Mouse (Mus musculus) liver, postnatal 0 days (tissue): ENCODE data around the gene Olfr1427. TPM values are rescaled to one million over a fixed set of nuclear protein-coding genes. Genes with fewer than 3 reads are reported as not detected.
"Not testable (repeated sequence)": the region's sequence is repeated elsewhere in the genome, so short reads cannot be mapped to it uniquely, and the experiment has no call there.

Experiments used
- ATAC-seq: fragments of 200-750 bp; cut with Nextera tagmentation; 2 replicates; pipeline ENCODE4 v1.8.0; 2017; ENCODE audit warnings: mild to moderate bottlenecking, moderate library complexity
- DNase-seq: peaks from one replicate; pipeline ENCODE4 v3.0.0-alpha.2; 2016
- H3K27ac ChIP-seq: fragments of 300-500 bp; sonication (generic); 2 replicates; pipeline ENCODE4 v1.5.1; 2014; ENCODE audit warnings: antibody characterized with exemption, moderate library complexity, mild to moderate bottlenecking, low read depth
- H3K27me3 ChIP-seq: fragments of 300-500 bp; sonication (generic); 2 replicates; pipeline ENCODE4 v1.6.1; 2014; ENCODE audit warnings: low read length, control low read depth, mixed read lengths; ENCODE audit not compliant: insufficient read depth
- H3K36me3 ChIP-seq: fragments of 300-500 bp; sonication (generic); replicated peaks from 2 replicates; pipeline ENCODE4 v1.6.1; 2014; ENCODE audit warnings: mild to moderate bottlenecking, control low read depth, low read length, moderate library complexity, mixed read lengths; ENCODE audit not compliant: insufficient read depth
- H3K4me1 ChIP-seq: fragments of 300-500 bp; sonication (generic); 2 replicates; pipeline ENCODE4 v1.6.1; 2014; ENCODE audit warnings: antibody characterized with exemption, mild to moderate bottlenecking, control low read depth; ENCODE audit not compliant: insufficient read depth
- H3K4me2 ChIP-seq: fragments of 300-500 bp; sonication (generic); 2 replicates; pipeline ENCODE4 v1.6.1; 2014; ENCODE audit warnings: low read depth, mild to moderate bottlenecking, low read length, moderate library complexity, mixed read lengths
- H3K4me3 ChIP-seq: fragments of 300-500 bp; sonication (generic); 2 replicates; pipeline ENCODE4 v1.5.1; 2014; ENCODE audit warnings: low read depth, low read length
- H3K9ac ChIP-seq: fragments of 300-500 bp; sonication (generic); replicated peaks from 2 replicates; pipeline ENCODE4 v1.6.1; 2014; ENCODE audit warnings: mild to moderate bottlenecking, moderate library complexity
- H3K9me3 ChIP-seq: fragments of 300-500 bp; sonication (generic); 2 replicates; pipeline ENCODE4 v1.6.1; 2016; ENCODE audit warnings: mild to moderate bottlenecking, control low read depth, low read length, mixed read lengths
- CTCF ChIP-seq: sonication (generic); IDR thresholded peaks from 2 replicates; pipeline ENCODE4 v1.5.1; 2016; ENCODE audit warnings: antibody characterized with exemption, low read depth
- EP300 ChIP-seq: IDR thresholded peaks from 2 replicates; pipeline ENCODE4 v1.6.1; 2016; ENCODE audit warnings: antibody characterized with exemption, low read depth, mild to moderate bottlenecking
- WGBS: fragments of 180-500 bp; shearing (Covaris S2); extraction: QIAGEN DNeasy Blood & Tissue Kit; methylation state at CpG from one replicate; pipeline ENCODE4 v1.1.7; 2014; ENCODE audit not compliant: insufficient replicate concordance; 5-methylcytosine and 5-hydroxymethylcytosine counted together
- polyA plus RNA-seq: library from polyadenylated mRNA; unstranded; fragments of >200 nt; fragmentation: Nextera tagmentation; extraction: Ambion mirVana; gene quantifications from 2 replicates; pipeline ENCODE4 v1.2.1, GENCODE M21; 2015

Olfr1427 gene
- polyA plus RNA-seq, 1 experiment from 2014 or later, result not detected

DNA sequence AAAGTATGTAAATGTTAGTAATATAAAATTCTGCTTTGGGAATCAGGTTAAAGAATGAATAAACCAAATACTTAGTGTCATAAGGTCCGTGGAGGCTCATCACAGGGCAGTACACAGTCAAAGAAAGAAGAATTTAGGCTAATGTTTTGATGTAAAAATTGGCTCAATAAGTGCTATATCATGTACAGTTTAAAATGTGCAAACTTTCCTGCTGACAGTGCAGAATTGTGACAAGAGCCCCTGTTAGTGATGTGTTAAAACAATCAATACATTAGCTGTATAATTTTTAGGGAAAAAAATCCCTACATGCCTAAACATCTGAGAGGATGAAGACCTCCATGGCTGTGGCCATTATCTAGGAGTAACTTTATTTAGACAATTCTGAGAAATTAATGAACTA, 10.7 kb upstream of the Olfr1427 start:
- Histone ChIP-seq H3K4me2 (no peak overlapping the region), H3K27me3 (no peaks in the 10 kb centered on the region), H3K4me1 (no peaks in the 10 kb centered on the region), H3K36me3 (no peaks in the 10 kb centered on the region), H3K4me3 (no peak overlapping the region), H3K27ac (no peak overlapping the region), H3K9ac (no peak overlapping the region), H3K9me3 (no peaks in the 10 kb centered on the region)
- ATAC-seq, result no peak
- DNase-seq, result no peak
- 50% methylated on average over 1 of the region's 1 CpGs for WGBS
- TF ChIP-seq CTCF (no peak), EP300 (no peak)

DNA sequence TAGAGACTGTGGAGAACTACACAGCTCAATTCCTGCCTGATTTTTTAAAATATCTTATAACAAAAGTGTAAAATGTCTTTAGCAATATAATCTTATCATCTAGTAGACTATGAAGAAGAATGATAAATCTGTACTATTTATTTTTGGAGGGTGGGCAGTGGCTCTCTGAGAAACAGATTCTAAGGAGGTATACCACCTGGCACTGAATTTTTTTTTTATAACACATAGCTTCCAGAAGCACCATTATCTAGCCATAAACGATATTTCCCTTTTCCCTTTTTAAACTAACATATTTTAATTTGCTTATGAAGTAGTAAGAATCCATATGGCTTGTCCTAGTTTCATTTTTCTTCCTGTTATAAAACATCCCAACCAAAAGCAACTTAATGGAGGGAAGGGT, 1.4 kb upstream of the Olfr1427 start:
- no peak for ATAC-seq
- H3K27ac ChIP-seq, result no peak overlapping the region
- no peak for DNase-seq
- H3K9ac ChIP-seq, result no peak overlapping the region
- no peaks in the 10 kb centered on the region for H3K9me3 ChIP-seq
- no peaks in the 10 kb centered on the region for H3K27me3 ChIP-seq
- no peak overlapping the region for H3K4me3 ChIP-seq
- no peak for TF ChIP-seq EP300
- no peak for TF ChIP-seq CTCF
- no peak overlapping the region for H3K4me2 ChIP-seq
- H3K36me3 ChIP-seq, result no peaks in the 10 kb centered on the region
- no peaks in the 10 kb centered on the region for H3K4me1 ChIP-seq
- 61% methylated on average over 1 of the region's 1 CpGs for WGBS

DNA sequence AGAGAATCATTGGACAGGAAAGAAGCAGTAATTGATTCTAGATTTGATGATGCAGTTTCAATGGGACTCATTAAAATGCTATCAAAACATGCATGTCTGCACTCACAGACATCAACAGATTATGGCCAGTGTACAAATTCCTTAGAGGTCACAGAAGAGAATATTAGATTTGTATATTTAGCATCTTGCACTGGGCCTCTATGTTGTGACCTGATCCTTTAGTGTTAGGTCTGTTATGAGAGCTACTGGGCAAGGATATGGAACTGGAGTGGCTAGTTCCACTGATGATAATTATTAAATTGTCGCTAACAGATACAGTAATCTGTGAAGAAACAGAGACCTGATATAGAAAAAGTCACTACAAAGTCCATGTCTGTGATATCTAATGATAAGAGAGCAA, 11.2 kb downstream of the Olfr1427 start, which contains the start of gene Olfr1426:
Gene Olfr1426 (minus strand): TSS at position 101 of the 400 bp plus-strand sequence.
- TF ChIP-seq CTCF (no peak), EP300 (no peak)
- Histone ChIP-seq H3K9ac (no peak within 1 kb of the TSS), H3K4me1 (no peaks in the 10 kb centered on the region), H3K27ac (no peak within 1 kb of the TSS), H3K36me3 (no peaks in the 10 kb centered on the region), H3K9me3 (no peaks in the 10 kb centered on the region), H3K4me2 (no peak within 1 kb of the TSS), H3K27me3 (no peaks in the 10 kb centered on the region), H3K4me3 (no peak within 1 kb of the TSS)
- 84% methylated on average over 1 of the region's 1 CpGs for WGBS
- DNase-seq (no peak), ATAC-seq (no peak)

DNA sequence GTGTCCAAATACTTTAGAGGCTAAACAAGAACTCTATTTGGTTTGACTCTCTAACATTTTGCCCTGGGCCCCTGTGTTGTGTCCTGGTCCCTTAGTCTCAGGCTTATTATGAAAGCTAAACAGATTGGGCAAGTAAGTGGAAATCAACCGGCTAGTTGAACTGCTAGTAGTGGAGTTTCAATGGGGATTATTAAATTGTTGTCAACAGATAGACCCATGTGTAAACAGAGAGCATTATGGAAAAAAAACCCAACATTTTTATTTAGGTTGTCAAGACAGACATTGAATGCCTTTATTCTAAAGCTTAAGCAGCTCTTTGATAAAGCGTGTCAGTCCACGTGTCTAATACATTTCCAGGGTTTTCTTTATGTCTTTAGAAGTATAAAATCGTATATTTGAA, 25.5 kb downstream of the Olfr1427 start, which contains the start of gene Olfr1425:
Gene Olfr1425 (minus strand): TSS at position 101 of the 400 bp plus-strand sequence.
- not testable (repeated sequence) for H3K9me3 ChIP-seq, H3K4me1 ChIP-seq, H3K4me2 ChIP-seq, H3K4me3 ChIP-seq, H3K27me3 ChIP-seq, H3K27ac ChIP-seq, H3K9ac ChIP-seq, ATAC-seq, DNase-seq, H3K36me3 ChIP-seq
- WGBS, result 81% methylated on average over 4 of the region's 4 CpGs

DNA sequence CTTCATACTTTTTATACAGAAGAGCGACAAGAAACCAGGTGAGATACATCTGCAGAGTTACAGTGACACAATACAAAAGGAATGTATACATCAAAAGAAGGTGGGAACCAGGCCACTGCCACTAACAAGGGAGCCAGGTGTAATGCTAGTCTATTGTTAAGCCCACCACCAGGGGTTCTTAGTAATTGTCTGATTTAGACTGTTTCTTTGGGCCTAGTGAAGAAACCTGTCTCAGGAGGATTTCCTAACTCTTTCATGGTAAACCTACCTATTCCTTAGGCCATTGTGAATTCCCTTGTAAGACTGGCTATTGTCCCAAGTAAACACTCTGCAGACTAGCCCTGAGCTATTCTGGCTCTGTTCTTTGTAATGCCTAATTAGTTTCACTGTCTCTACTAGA, 33.6 kb downstream of the Olfr1427 start:
- not testable (repeated sequence) for H3K4me3 ChIP-seq, DNase-seq, H3K4me2 ChIP-seq, H3K27me3 ChIP-seq, H3K36me3 ChIP-seq, H3K9me3 ChIP-seq, H3K4me1 ChIP-seq, H3K27ac ChIP-seq, ATAC-seq, H3K9ac ChIP-seq
- WGBS, result 81% methylated on average over 1 of the region's 1 CpGs

DNA sequence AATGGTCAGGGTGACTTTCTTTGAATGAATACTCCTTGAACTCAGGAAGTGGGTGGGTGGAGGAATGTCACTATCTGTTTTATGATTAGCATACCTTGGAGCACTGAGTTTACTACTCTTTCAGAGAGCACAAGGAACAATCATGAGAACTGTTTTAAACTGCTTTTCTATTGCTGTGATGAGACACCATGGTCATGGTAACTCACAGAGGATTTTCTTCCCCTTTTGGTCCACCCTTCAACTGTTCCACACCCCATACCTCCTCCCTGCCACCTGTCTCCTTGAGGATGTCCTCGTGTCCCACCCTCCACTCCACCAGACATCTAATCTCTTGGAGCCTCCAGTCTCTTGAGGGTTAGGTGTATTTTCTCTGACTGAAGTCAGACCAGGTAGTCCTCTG, 35.3 kb downstream of the Olfr1427 start:
- H3K4me2 ChIP-seq, DNase-seq, H3K27me3 ChIP-seq, H3K27ac ChIP-seq, H3K9ac ChIP-seq, H3K9me3 ChIP-seq, H3K4me1 ChIP-seq, H3K4me3 ChIP-seq, ATAC-seq, H3K36me3 ChIP-seq: not testable (repeated sequence)
- 40% methylated on average over 1 of the region's 1 CpGs for WGBS

DNA sequence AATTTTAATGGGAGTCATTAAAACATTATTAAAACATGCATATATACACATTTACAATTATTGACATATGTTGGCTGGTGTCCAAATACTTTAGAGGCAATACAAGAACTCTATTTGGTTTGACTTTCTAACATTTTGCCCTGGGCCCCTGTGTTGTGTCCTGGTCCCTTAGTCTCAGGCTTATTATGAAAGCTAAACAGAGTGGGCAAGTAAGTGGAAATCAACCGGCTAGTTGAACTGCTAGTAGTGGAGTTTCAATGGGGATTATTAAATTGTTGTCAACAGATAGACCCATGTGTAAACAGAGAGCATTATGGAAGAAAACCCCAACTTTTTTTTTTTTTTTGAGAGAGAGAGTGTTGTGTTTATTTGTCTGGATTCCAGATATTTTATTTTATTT, 40.6 kb downstream of the Olfr1427 start, which contains the start of gene Olfr1424:
Gene Olfr1424 (minus strand): TSS at position 101 of the 400 bp plus-strand sequence.
- ATAC-seq, H3K4me3 ChIP-seq, H3K4me1 ChIP-seq, H3K36me3 ChIP-seq, H3K4me2 ChIP-seq, H3K27ac ChIP-seq, H3K9me3 ChIP-seq, DNase-seq, H3K27me3 ChIP-seq, H3K9ac ChIP-seq: not testable (repeated sequence)
- WGBS, result 80% methylated on average over 1 of the region's 1 CpGs

Other genes with a start within 250 kb of the Olfr1427 start
- gene Olfr1418, start 242.3 kb downstream of the Olfr1427 start, polyA plus RNA-seq, result not detected in 2 replicates
- not detected in 2 replicates for gene Olfr1419, start 228.2 kb downstream of the Olfr1427 start, polyA plus RNA-seq
- not detected in 2 replicates for gene Olfr1420, start 216.8 kb downstream of the Olfr1427 start, polyA plus RNA-seq
- gene Patl1, start 190.9 kb downstream of the Olfr1427 start, polyA plus RNA-seq, result 4.9 and 5.4 TPM in 2 replicates
- gene Osbp, start 137.4 kb downstream of the Olfr1427 start, polyA plus RNA-seq, result 2.6 and 2.7 TPM in 2 replicates
- not detected in 2 replicates for gene Olfr1423, start 62.0 kb downstream of the Olfr1427 start, polyA plus RNA-seq
- not detected in 2 replicates for gene Olfr1424, start 40.7 kb downstream of the Olfr1427 start, polyA plus RNA-seq
- not detected in 2 replicates for gene Olfr1425, start 25.6 kb downstream of the Olfr1427 start, polyA plus RNA-seq
- gene Olfr1426, start 11.3 kb downstream of the Olfr1427 start, polyA plus RNA-seq, result not detected in 2 replicates
- gene Olfr1428, start 12.6 kb upstream of the Olfr1427 start, polyA plus RNA-seq, result not detected in 2 replicates
- 0.04 TPM in 1 of 2 replicates, not detected in the other for gene Olfr76, start 19.9 kb upstream of the Olfr1427 start, polyA plus RNA-seq
- gene Olfr1555-ps1, start 66.8 kb upstream of the Olfr1427 start, polyA plus RNA-seq, result not detected in 2 replicates
- not detected in 2 replicates for gene Olfr1431, start 97.3 kb upstream of the Olfr1427 start, polyA plus RNA-seq
- not detected in 2 replicates for gene Olfr1432, start 129.3 kb upstream of the Olfr1427 start, polyA plus RNA-seq
- gene Olfr262, start 138.3 kb upstream of the Olfr1427 start, polyA plus RNA-seq, result not detected in 2 replicates
- not detected in 2 replicates for gene Olfr235, start 157.7 kb upstream of the Olfr1427 start, polyA plus RNA-seq
- gene Olfr1434, start 176.5 kb upstream of the Olfr1427 start, polyA plus RNA-seq, result not detected in 2 replicates
- gene Olfr1436, start 195.8 kb upstream of the Olfr1427 start, polyA plus RNA-seq, result not detected in 2 replicates
- not detected in 2 replicates for gene Olfr1437, start 221.8 kb upstream of the Olfr1427 start, polyA plus RNA-seq
- gene Olfr1438-ps1, start 232.6 kb upstream of the Olfr1427 start, polyA plus RNA-seq, result not detected in 2 replicates